Mouse (Mus musculus): ENCODE data around the gene 2310011J03Rik.

2310011J03Rik gene

DNA sequence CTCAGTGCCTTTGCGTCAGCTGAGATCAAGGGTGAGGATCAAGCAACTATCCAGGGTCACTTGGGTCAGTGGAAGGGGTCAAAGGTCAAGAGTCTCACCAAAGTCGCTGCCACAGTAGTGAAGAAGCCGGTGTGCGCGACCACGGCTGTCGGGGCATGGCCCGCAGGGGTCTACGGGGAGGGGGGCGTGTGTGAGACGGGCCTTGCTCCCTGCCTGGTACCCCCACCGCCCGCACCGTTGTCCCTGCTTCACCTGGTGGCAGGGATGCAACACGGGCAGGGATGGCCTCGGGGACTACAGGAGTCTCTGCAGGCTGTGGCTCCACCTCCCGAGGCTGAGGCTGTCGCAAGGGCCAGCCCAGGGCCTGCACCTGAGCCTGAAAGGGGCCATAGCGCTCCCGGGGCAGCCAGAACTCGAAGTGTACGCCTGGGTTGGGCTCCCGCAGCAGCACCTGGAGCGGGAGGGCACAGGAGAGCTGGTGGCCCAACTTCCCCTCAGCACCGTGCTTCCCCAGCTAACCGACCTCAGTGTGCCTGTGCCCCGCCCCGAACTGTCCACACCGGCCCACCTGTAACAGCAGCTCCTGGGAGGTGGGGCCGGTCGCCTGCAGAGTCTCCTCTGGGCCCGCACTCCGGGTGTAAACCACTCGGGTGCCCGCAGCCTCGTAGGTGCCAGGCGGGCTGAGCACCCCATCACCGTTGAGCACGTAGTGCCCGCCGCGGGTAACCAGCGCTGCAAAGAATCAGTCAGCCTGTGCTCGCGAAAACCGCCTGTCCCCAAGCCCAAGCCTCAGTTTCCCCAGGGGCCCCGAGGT is 21.4 kb upstream of the 2310011J03Rik start:
- DNase-seq (ENCODE audit: low spot score) = no peak

DNA sequence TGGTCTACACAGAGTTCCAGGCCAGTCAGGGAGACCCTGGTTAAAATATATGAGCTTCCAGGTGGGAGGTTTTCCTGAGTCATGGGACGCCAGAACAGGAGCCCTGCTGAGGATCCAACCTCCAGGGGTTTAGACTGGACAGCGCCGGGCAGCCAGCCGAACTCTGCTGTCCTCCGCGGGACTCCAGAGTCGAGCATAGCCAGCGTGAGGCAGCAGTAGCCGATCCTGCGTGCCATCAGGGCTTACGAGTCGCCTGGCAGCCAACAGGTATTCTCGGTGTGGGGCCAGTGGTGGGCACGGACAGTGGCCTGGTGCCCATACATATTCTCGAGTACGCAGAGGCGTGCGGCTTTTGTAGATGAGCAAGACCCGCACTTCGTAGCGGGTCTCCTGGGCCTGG is 20.7 kb upstream of the 2310011J03Rik start:
- DNase-seq (ENCODE audit: low spot score) = no peak

DNA sequence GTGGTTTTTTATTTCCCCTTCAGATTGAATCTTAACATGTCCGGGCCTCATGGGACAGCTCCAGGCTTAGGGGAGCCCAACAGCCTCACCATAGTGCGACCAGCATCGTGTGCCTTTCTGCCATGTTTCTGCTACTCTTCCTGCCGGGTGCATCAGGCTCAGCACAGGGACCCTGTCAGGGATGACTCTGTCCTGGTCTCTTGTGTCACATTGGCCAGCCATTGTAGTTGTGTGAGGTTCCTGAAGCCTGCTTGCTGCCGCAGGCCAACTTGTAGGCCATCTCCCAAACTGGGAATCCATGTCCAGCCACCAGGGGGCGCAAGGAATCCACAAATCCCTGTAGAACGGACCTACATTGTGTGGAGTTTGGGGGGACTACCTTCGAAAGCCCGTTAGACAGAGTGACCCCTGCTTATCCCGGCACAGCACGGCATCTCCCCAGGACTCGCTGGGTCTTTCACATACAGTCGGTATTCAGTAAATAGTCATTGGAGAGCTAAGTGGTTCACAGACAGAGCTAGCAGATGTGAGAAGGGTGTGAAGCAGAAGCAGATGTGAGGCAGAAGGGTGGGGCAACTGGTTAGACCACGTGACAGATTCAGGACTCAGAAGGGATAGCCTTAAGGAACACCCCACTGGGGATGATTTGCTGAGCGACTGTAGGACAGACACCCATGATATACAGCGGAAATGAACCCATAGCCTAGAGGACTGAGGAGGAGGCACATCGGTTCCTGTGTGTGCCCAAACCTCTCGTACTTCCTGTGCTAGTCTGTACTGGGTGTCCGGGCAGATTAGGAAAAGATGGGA is 19.8 kb upstream of the 2310011J03Rik start:
- DNase-seq (ENCODE audit: low spot score) = peak; percentile 87

DNA sequence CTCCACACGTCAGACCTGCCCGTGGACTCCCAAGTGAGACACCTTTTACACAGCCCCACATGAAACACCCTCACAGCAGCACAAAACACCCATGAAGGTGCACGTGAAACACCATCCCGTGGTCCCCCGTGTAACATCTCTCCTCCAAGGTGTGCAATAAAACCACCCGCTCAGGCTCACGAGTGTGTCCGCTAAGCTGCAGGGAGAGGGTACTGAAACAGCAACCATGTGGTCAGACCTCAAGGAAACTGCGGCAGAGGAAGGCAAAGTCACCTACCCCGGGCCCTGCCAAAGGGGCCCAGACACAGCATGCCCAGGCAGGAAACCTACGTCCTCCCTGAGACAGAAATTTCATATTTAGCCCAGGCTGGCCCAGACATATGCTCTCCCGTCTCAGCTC is 15.9 kb upstream of the 2310011J03Rik start:
- no peak for DNase-seq (ENCODE audit: low spot score)

DNA sequence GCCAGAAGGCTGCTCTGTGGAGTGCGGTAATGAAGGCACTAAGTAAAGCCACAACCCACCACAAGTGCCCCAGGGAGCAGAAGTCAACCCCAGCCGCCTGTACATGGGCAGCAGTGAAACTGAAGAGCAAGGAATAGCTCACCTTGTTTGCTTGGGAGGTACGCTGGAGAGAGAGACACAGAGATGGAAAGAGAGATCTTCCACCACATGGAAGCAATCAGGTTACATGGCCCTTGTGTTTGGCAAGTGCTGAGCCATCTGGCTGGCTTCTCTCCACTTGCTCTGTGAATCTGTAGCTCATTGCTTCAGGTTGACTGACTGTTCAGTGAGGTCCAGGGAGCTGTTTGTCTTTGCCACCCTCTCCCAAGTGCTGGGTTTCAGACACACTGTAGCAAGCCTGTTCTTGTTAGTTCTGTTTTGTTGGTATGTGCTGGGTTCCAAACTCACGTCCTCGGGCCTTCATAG is 12.2 kb upstream of the 2310011J03Rik start:
- no peak for DNase-seq (ENCODE audit: low spot score)

DNA sequence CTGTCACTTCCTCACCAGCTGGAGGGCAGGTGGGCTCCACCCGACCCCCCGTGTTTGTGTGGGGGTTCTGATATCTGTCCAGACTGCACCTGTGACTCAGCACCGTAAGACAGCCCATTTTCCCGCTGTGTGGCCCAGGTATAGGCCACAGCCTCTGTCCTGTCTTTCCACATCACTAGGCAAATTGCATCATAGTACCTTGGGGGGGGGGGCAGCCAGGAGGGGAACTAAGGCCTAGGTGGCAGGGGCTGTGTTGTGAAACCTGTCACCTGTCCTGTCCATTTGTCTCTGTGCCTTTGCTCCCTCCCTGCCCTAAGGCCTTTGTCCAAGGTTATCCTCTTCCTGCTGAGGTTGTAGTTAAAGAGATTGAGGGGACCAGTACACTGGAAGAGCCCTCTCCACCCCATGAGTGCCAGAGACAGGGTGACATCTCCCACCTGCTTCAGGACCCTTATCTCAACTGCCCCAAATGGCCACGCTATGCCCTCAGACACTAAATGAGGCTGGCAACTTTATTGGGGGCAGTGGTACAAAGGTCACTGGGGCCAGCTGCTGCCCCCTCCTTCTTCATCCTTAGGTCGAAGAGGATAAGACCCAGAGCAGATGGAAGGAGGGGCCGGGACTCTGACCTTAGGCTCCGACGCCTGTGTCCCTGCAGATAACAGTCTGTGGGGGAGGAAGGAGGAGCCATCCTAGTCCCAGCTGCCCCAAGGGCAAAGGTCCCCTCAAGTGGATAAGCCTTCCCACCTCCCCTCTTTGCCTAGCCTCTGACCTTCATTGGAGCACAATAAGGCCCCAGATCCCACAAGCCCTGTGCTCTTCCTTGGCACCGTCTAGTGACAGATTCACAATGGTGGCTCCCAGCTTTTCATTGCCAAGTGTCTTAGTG is 11.5 kb upstream of the 2310011J03Rik start:
- DNase-seq (ENCODE audit: low spot score) = no peak

DNA sequence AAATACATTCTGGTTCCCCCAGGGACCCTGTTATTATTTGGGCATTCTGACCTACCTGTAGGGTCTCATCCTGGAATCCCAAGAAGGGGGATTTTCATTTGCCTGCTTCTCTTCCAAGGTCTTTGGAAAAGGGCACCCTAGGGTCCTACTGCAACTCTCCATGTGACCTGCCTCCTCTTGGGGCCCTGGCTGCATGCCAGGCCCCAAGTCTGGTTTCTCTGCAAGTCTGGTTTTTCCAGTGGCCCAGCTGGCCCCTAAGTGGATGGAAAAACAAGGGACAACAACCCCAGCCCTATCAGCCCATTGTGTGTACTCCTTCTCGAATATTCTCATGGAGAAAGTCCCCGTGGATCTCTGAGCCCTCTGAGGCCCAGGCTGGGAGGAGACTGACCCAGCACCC is 10.6 kb upstream of the 2310011J03Rik start:
- DNase-seq (ENCODE audit: low spot score) = no peak

DNA sequence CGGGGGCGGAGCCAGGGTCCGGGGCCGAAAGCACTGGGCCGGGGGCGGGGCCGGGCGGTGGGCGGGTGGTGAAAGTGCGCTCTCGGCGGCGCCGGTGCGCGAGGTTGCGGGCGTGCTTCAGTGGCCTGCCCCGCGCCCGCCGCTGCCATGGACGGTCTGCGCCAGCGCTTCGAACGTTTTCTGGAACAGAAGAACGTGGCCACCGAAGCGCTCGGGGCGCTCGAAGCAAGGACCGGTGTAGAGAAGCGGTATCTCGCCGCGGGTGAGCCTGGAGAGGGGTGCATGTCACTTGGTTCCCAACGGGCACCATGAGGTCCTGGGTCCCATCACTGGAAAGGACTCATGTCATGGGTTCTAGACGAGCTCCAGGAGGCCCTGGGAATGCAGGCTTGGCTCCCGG is 9.7 kb upstream of the 2310011J03Rik start:
- no peak for DNase-seq (ENCODE audit: low spot score)

DNA sequence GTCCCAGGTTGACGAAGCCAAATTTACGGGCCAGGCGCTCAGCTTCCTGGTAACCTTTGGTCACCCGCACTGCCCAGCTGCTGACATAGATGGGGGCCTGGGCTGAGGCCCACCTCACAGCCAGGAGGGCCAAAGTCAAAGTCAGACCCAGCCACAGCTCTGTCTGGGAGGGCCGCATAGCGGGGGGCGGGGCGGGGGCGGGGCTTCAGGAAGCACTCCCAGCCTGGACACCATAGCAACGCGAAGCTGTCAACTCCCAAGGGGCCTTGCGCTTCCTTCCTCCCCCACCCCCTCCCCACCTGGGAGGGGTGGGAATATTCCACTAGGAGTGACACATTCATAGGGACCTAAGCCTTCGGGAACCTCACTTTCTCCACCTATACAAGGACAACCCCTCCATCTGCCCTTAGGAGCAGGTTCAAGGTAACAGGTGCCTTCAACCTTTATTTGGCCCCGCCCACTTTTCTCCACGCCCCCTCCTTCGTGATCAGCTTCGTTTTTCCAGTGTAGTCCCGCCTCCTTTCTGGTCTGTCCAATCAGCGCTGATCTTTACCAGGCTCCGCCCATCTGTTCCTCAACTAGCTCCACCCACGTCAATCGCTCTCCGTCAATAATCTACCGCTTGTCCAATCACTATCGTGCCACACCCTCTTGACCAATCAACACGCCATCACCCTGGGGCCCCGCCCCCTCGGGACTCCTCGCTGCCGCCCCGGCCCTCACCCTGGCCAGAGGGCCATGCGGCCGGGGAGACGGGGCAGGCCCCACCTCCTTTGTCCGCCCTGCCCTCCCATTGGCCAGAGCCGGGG is 9.1 kb upstream of the 2310011J03Rik start, which contains the start of the genes Pcsk4 and Reep6:
Gene Pcsk4 (minus strand): TSS at position 226 of the 809 bp plus-strand sequence.
Gene Reep6 (plus strand): TSS at position 681 of the 809 bp plus-strand sequence.
- peak; percentile 97 for DNase-seq (ENCODE audit: low spot score)

DNA sequence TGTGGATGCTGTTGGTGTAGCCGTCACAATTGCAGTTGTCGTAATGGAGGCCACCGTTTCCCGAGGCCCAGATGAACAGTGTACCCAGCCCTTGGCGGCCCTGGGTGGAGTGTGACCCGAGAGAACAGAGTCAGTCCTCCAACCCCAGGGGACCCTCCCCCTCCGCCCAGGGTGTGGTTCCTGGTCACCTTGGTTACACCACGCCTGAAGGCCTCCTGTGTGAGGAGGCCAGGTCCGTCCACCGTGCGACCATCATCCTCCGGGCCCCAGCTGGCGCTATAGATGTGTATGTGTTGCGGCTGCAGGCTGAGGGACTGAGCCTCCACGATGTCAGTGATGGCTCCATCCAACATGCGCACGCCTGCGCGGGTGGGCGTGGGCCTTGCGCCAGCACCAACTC is 4.7 kb upstream of the 2310011J03Rik start:
- DNase-seq (ENCODE audit: low spot score) = no peak

DNA sequence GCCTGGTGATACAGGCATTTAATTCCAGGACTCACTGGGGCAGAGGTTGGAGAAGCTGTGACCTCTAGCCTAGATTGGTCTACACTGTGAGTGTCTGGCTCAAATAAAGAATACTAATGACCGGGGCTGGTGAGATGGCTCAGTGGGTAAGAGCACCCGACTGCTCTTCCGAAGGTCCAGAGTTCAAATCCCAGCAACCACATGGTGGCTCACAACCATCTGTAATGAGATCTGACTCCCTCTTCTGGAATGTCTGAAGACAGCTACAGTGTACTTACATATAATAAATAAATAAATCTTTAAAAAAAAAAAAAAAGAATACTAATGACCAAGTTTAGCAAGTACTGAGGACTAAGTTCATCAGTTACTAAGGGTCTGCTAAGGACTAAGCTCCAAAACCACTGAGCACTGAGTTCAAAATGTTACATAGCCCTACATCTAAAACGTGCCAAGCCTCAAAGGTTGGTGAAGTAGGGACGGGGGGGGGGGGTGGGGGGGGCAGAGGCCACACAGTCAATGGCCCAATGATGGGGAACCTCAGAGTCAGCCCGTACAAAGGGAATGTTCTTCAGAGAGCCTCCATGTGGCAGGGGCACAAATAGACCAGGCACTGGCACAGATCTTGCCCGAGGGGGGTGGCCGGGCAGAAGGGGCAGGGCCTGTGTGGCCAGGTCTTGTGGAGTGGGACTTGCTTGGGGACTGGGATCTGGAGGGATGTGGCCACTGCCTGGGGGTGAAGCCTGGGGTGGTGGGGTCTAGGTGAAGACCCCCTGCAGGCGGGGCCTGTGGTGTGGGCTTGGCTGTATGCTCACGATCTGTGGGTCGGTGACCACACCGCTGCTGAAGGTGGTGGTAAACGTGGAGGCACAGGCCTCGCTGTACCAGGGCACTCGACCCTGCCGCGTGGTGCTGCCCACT is 4.0 kb upstream of the 2310011J03Rik start:
- no peak for DNase-seq (ENCODE audit: low spot score)

DNA sequence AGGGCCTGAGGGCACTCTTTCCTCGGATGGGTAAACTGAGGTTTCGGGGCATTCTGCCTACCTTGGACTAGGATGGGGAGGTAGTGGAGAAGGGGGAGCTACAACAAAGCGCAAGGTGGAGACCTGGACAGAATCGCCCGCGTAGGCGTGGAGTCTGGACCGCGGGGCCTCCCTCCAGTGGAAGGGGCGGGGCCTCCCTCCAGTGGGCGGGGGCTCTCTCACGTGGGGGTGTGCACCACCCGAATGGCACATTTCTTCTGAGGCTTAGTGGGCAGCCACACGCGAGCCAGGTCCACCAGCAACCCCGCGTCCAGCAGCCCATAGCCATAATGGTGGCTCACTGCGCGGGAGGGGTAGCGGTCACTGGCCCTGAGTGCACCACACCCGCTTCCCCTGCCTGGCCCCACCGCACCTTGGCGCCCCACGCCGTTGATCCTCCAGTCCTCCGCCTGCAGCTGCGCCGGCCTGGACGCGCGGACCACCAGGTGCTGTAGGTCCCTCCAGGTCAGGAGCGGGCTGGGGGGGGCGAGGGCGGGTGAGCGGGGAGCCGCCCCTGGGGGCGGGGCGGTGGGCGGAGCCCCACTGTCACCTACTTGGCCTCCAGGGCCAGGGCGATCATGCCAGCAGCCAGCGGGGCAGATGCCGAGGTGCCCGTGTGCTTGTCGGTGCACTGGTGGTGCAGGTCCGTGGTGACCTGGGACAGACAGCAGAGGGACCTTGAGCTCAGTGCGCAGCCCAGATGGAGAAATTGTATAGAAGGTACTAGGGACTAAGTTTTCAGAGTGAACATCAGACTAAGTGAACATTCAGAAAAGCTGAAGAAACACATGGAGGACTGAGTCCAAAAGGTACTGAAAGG is 3.2 kb upstream of the 2310011J03Rik start:
- DNase-seq (ENCODE audit: low spot score) = peak; percentile 80

DNA sequence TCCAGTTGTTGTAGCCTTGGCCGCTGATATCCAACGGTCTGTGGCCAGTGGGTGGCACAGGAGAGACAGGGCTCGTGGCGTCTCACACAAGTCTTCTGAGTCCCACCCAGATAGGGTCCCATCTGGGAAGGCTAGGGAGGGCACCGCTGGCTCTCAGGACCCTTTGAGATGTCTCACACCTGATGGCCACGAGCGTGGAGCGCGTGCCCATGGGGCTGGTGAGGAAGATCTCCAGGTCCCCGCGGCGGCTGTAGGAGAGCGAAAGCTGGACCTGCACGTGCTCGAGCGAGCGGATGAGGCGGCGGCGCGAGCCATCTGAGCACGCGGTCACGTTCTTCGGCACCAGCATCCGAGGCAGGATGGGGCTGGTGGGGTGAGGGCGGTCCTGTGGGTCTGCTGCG is 2.5 kb upstream of the 2310011J03Rik start:
- DNase-seq (ENCODE audit: low spot score) = no peak

DNA sequence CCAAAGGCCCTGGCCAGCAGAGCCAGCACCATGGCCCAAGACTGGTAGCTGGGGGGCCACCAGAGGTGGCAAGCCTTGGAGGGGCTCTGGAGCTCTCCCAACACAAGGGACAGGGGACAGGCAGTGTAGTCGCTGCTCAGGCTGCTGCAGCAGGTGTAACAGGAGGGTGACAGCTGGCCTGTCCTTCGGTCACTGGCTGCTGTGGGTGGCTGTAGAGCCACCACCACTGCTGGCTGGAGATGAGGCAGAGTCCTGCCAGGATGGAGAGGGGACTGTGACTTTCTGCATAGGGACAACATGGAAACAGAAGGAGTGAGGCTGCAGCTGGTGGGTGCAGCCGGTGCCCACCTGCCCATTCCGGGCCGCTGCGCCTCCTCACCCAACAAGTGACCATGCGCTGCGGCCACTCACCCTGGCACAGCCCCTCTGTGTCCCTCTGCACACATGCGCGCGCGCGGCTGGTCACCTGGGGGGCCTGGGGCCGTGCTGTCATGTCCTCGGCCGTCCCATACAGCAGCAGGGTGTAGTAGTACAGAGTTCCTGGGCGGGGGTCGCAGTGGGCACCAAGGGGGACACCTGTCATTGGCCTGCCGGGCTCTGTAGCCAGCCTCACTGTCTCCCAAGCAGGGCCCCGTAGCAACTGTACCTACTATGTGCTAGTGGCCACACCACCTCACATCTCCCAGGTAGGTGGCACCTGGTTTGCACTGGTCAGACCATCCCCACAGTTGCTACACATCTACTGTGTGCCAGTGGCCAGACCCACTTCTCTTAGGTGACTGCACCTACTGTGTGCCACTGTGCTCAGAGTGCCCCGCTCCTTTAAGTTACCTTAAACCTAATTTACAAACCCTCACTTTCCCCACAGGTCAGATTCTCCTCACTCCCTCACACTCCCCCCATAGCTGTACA is 1.6 kb upstream of the 2310011J03Rik start:
- no peak for DNase-seq (ENCODE audit: low spot score)

DNA sequence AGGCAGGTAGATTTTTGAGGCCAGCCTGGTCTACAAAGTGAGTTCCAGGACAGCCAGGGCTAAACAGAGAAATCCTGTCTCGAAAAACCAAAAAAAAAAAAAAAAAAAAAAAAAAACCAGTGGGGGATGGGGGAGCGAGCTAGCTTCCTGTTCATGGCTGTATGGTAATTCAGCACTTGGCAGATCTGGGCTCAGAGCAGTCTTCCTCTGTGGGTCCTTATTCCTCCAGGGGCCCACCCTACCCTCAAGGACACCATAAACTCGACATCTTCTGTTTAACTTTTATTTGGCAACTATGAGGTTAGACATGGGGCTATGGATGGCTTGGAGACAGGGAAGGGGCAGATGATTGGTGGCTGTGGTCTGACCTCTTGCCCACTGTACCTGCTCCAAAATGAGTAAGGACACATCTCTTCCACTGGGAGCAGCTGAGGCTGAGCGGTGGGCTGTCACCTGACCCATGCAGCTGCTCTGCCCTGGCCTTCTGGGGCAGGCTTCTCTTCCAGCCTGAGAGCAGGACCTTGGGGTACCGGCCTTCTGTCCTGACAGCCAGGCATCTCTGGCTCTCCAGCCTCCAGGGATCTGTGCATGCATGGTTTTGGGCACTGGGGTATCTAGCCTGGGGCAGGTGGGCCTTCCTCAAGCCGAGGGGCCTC is 805 bp upstream of the 2310011J03Rik start:
- DNase-seq (ENCODE audit: low spot score) = no peak

DNA sequence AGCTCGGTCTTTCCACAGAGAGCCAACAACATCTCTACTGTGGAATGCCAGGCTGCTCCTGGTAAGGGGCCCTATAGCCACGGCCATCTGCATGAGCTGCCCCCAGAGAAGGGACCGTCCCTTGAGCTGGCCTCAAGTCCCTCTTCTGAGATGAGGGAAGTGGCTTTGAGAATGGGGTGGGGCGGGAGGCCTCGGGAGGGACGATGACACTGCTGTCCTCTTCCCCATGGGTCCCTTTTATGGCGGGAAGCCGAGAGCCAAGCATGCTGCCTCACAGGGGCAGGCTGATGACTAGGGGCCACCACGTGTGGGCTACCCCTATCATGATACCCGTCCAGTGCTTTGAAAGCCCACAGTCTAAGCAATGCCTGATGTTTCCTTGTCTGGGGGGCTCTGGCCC is 3.3 kb downstream of the 2310011J03Rik start:
- no peak for DNase-seq (ENCODE audit: low spot score)

DNA sequence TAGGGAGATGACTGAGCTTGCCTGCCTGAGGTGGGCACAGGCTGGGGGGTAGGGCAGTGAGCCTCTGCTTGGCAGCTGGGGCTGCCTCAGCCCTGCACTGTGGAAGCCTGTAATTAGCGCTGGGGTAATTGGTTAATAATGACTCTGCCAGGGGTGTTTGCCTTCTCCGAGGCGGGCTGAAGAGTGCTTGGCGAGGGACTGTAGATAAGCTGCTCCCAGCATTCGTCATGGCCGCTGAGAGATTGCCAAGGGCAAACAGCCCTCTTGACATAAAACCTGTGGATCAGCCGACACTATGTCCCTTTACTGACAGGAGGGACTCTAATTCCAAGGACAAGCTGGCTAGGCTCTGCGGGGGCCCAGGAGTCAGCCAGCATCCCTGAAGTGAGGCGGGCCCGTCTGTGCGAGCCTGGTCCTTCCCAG is 4.0 kb downstream of the 2310011J03Rik start:
- no peak for DNase-seq (ENCODE audit: low spot score)

Measured in urinary bladder, postnatal 14 days (tissue).